23 mouse cellular contexts compared by ENCODE assay signal in genomic region chr2:179712690-179713089, GRCm38 (mm10).
DNase-seq lines count a peak whose midpoint lies in the region; ATAC-seq and TF ChIP-seq lines count a peak whose summit lies in the region.
"Had no signal": no experiment of that assay in that cellular context is flagged by ENCODE, and none has a peak within 500 bp of the region (broad histone marks: within the 10 kb centered on the region; RNA-seq: fewer than 3 reads in every experiment).

No protein-coding gene starts in this region.

- no peak overlapping the region for H3K9ac ChIP-seq in midbrain, embryonic 12.5 days (replicated peaks)
- no peak overlapping the region for H3K9ac ChIP-seq in midbrain, postnatal 0 days (replicated peaks; ENCODE audit: low read length, poor library complexity, severe bottlenecking)
- no peak overlapping the region for H3K9ac ChIP-seq in midbrain, embryonic 13.5 days (replicated peaks)
- H3K9ac ChIP-seq in midbrain, embryonic 15.5 days, result no peak overlapping the region
- H3K9ac ChIP-seq: embryonic facial prominence, embryonic 13.5 days; embryonic facial prominence, embryonic 15.5 days; forebrain, embryonic 13.5 days; forebrain, embryonic 15.5 days; forebrain, postnatal 0 days had no signal

- TF ChIP-seq CTCF in midbrain, postnatal 0 days (IDR thresholded peaks at IDR 0.05), result no peak

- no peak overlapping the region for H3K4me2 ChIP-seq in midbrain, embryonic 12.5 days (replicated peaks)
- no peak overlapping the region for H3K4me2 ChIP-seq in midbrain, postnatal 0 days (ENCODE audit: low read depth, low read length, poor library complexity, severe bottlenecking)
- H3K4me2 ChIP-seq in midbrain, embryonic 13.5 days (replicated peaks), result no peak overlapping the region
- no peak overlapping the region for H3K4me2 ChIP-seq in midbrain, embryonic 15.5 days
- H3K4me2 ChIP-seq: embryonic facial prominence, embryonic 13.5 days; embryonic facial prominence, embryonic 15.5 days; forebrain, embryonic 13.5 days; forebrain, embryonic 15.5 days had no signal

- WGBS in midbrain, embryonic 12.5 days, result 56% methylated on average over 7 of the region's 7 CpGs
- WGBS in midbrain, postnatal 0 days, result 45% methylated on average over 7 of the region's 7 CpGs
- WGBS in midbrain, embryonic 13.5 days, result 48% methylated on average over 7 of the region's 7 CpGs
- 51% methylated on average over 7 of the region's 7 CpGs for WGBS in midbrain, embryonic 15.5 days

- peaks cover 20% of the 10 kb centered on the region for H3K4me1 ChIP-seq in midbrain, embryonic 12.5 days
- no peaks in the 10 kb centered on the region for H3K4me1 ChIP-seq in midbrain, postnatal 0 days (ENCODE audit: insufficient read depth, low read length)
- peaks cover 43% of the 10 kb centered on the region for H3K4me1 ChIP-seq in midbrain, embryonic 13.5 days (replicated peaks)
- H3K4me1 ChIP-seq in midbrain, embryonic 15.5 days, result peaks cover 32% of the 10 kb centered on the region
- H3K4me1 ChIP-seq: embryonic facial prominence, embryonic 15.5 days had no signal

- H3K9me3 ChIP-seq in midbrain, embryonic 12.5 days, result no peaks in the 10 kb centered on the region
- no peaks in the 10 kb centered on the region for H3K9me3 ChIP-seq in midbrain, postnatal 0 days (ENCODE audit: low read length)
- H3K9me3 ChIP-seq in midbrain, embryonic 13.5 days, result no peaks in the 10 kb centered on the region
- no peaks in the 10 kb centered on the region for H3K9me3 ChIP-seq in midbrain, embryonic 15.5 days
- H3K9me3 ChIP-seq: embryonic facial prominence, embryonic 13.5 days; embryonic facial prominence, embryonic 15.5 days; forebrain, embryonic 13.5 days; forebrain, embryonic 15.5 days had no signal

- no peak for DNase-seq in midbrain, postnatal 0 days (ENCODE audit: low spot score)
- DNase-seq in left cerebral cortex, adult 9 months (ENCODE audit: low spot score in 2 of 2), result no peak
- DNase-seq in cerebellum, adult 18-20 months, result no peak
- DNase-seq: adrenal gland, adult 2 months; adrenal gland, postnatal 10 days; adrenal gland, postnatal 25 days; cerebellum, adult 11-12 months; cerebellum, adult 8-10 months; cerebellum, adult 9-11 months; cerebellum, postnatal 14 days; cerebellum, postnatal 36 days; embryo, embryonic 11 days; forebrain, postnatal 0 days had no signal

- H3K4me3 ChIP-seq in midbrain, embryonic 12.5 days, result no peak overlapping the region
- H3K4me3 ChIP-seq in midbrain, postnatal 0 days (ENCODE audit: low read depth, low read length), result no peak overlapping the region
- H3K4me3 ChIP-seq in midbrain, embryonic 13.5 days (replicated peaks), result no peak overlapping the region
- H3K4me3 ChIP-seq in midbrain, embryonic 15.5 days, result no peak overlapping the region
- H3K4me3 ChIP-seq: embryonic facial prominence, embryonic 13.5 days; embryonic facial prominence, embryonic 15.5 days; erythroblast, embryonic 14.5 days; forebrain, embryonic 10.5 days; forebrain, embryonic 13.5 days; forebrain, embryonic 15.5 days had no signal

- ATAC-seq in midbrain, embryonic 12.5 days (ENCODE audit: low FRiP score, low read depth), result 0 out of 2 replicates have a peak, but pooled peaks have one; percentile 42
- no peak for ATAC-seq in midbrain, postnatal 0 days (ENCODE audit: low FRiP score)
- ATAC-seq in midbrain, embryonic 13.5 days, result peak; percentile 50
- peak; percentile 35; the same call in 1 of the 2 replicates for ATAC-seq in midbrain, embryonic 15.5 days (replicated peaks)
- ATAC-seq in megakaryocyte-erythroid progenitor cell, adult 5-6 weeks (replicated peaks; ENCODE audit: low FRiP score, low TSS enrichment, poor library complexity, severe bottlenecking), result no peak
- ATAC-seq: forebrain, embryonic 13.5 days; forebrain, embryonic 15.5 days; forebrain, postnatal 0 days had no signal

- no peaks in the 10 kb centered on the region for H3K36me3 ChIP-seq in midbrain, embryonic 12.5 days
- no peaks in the 10 kb centered on the region for H3K36me3 ChIP-seq in midbrain, postnatal 0 days (ENCODE audit: insufficient read depth, low read length)
- no peaks in the 10 kb centered on the region for H3K36me3 ChIP-seq in midbrain, embryonic 13.5 days
- H3K36me3 ChIP-seq in midbrain, embryonic 15.5 days (replicated peaks), result no peaks in the 10 kb centered on the region
- H3K36me3 ChIP-seq: embryonic facial prominence, embryonic 13.5 days; embryonic facial prominence, embryonic 15.5 days; forebrain, embryonic 10.5 days; forebrain, embryonic 15.5 days had no signal

- no peaks in the 10 kb centered on the region; the same call in 1 of the 2 replicates for H3K27me3 ChIP-seq in midbrain, embryonic 12.5 days
- H3K27me3 ChIP-seq in midbrain, postnatal 0 days (ENCODE audit: insufficient read depth, low read length), result no peaks in the 10 kb centered on the region
- no peaks in the 10 kb centered on the region for H3K27me3 ChIP-seq in midbrain, embryonic 13.5 days
- H3K27me3 ChIP-seq in midbrain, embryonic 15.5 days (replicated peaks), result no peaks in the 10 kb centered on the region
- H3K27me3 ChIP-seq: forebrain, embryonic 13.5 days; forebrain, embryonic 15.5 days had no signal

- peak overlapping the region; percentile 54 for H3K27ac ChIP-seq in midbrain, embryonic 12.5 days (replicated peaks)
- H3K27ac ChIP-seq in midbrain, postnatal 0 days (ENCODE audit: low read depth, low read length), result no peak overlapping the region
- H3K27ac ChIP-seq in midbrain, embryonic 13.5 days, result peak overlapping the region; percentile 69; the same call in 1 of the 2 replicates
- H3K27ac ChIP-seq in midbrain, embryonic 15.5 days, result peak overlapping the region; percentile 39
- H3K27ac ChIP-seq: embryonic facial prominence, embryonic 13.5 days; embryonic facial prominence, embryonic 15.5 days; forebrain, embryonic 10.5 days; forebrain, embryonic 13.5 days; forebrain, embryonic 15.5 days had no signal

Comparison
In these comparisons a context has a peak if more than half of its experiments do, and no peak if none do; other contexts are left out.
1. ATAC-seq: peak in midbrain, embryonic 12.5 days (single experiment), midbrain, embryonic 13.5 days (single experiment) and midbrain, embryonic 15.5 days (single experiment); none in midbrain, postnatal 0 days (single experiment) and megakaryocyte-erythroid progenitor cell, adult 5-6 weeks (single experiment).